Mouse (Mus musculus) liver, embryonic 11.5 days (tissue): ENCODE measurements around the gene Syt14. TPM values are rescaled to one million over a fixed set of nuclear protein-coding genes. Genes with fewer than 3 reads are reported as not detected.

Experiments used
- ATAC-seq: fragments of 200-750 bp; cut with Nextera tagmentation; replicated peaks from 2 replicates; pipeline ENCODE4 v1.8.0; 2017; ENCODE audit warnings: moderate number of reproducible peaks, mild to moderate bottlenecking, moderate TSS enrichment, moderate library complexity; ENCODE audit not compliant: low FRiP score
- DNase-seq: peaks from one replicate; pipeline ENCODE4 v3.0.0-alpha.2; 2017; ENCODE audit warnings: low spot score
- H3K27ac ChIP-seq: fragments of 300-500 bp; sonication (generic); 2 replicates; pipeline ENCODE4 v1.5.1; 2014; ENCODE audit warnings: mild to moderate bottlenecking, low read depth, low read length, control low read depth
- H3K27me3 ChIP-seq: fragments of 300-500 bp; sonication (generic); replicated peaks from 2 replicates; pipeline ENCODE4 v1.6.1; 2014; ENCODE audit warnings: low read length, mixed read lengths; ENCODE audit not compliant: control insufficient read depth, insufficient read depth
- H3K36me3 ChIP-seq: fragments of 300-500 bp; sonication (generic); 2 replicates; pipeline ENCODE4 v1.6.1; 2014; ENCODE audit warnings: mild to moderate bottlenecking, low read length, moderate library complexity, mixed read lengths; ENCODE audit not compliant: control insufficient read depth, insufficient read depth
- H3K4me1 ChIP-seq: fragments of 300-500 bp; sonication (generic); replicated peaks from 2 replicates; pipeline ENCODE4 v1.6.1; 2014; ENCODE audit warnings: low read length, mixed read lengths; ENCODE audit not compliant: control insufficient read depth, insufficient read depth
- H3K4me2 ChIP-seq: fragments of 300-500 bp; sonication (generic); 2 replicates; pipeline ENCODE4 v1.6.1; 2014; ENCODE audit warnings: mild to moderate bottlenecking, control low read depth, moderate library complexity
- H3K4me3 ChIP-seq: fragments of 300-500 bp; sonication (generic); 2 replicates; pipeline ENCODE4 v1.5.1; 2014; ENCODE audit warnings: low read depth, low read length, control low read depth
- H3K9ac ChIP-seq: fragments of 300-500 bp; sonication (generic); 2 replicates; pipeline ENCODE4 v1.6.1; 2014; ENCODE audit warnings: low read depth, low read length, control low read depth
- H3K9me3 ChIP-seq: fragments of 300-500 bp; sonication (generic); 2 replicates; pipeline ENCODE4 v1.6.1; 2016; ENCODE audit warnings: low read length, inconsistent platforms, mixed read lengths; ENCODE audit not compliant: control insufficient read depth
- WGBS: fragments of 180-500 bp; shearing (Covaris S2); extraction: QIAGEN DNeasy Blood & Tissue Kit; methylation state at CpG from one replicate; pipeline ENCODE4 v1.1.7; 2014; 5-methylcytosine and 5-hydroxymethylcytosine counted together
- polyA plus RNA-seq: library from polyadenylated mRNA; unstranded; fragments of >200 nt; fragmentation: Nextera tagmentation; extraction: Ambion mirVana; gene quantifications from 2 replicates; pipeline ENCODE4 v1.2.1, GENCODE M21; 2014

Gene Syt14
- polyA plus RNA-seq, 1 experiment from 2014 or later: 2.3 TPM

DNA sequence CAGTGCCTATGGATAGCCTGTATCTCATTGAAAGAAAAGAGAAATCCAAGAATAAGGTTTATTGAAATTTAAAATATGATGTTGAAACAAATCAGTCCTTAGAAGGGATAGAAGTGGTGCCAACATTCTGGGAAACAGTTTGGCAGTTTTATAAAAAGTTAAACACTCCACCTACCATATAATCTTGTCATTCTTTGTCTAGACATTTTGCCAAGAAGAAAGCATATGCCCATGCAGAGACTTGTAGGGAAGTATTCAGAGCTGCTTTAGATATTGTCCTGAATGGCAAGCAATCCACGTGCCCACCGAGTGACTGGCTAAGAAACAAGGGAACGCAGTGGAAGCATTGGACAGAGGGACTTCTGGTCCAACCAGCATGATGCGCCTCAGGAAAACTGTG lies 12.0 kb upstream of the Syt14 start:
- 85% methylated on average over 4 of the region's 4 CpGs for WGBS
- no peaks in the 10 kb centered on the region for H3K27me3 ChIP-seq
- H3K9me3 ChIP-seq: no peaks in the 10 kb centered on the region
- H3K4me1 ChIP-seq: no peaks in the 10 kb centered on the region
- H3K4me3 ChIP-seq: no peak overlapping the region
- ATAC-seq (no peak), DNase-seq (no peak)
- H3K9ac ChIP-seq: no peak overlapping the region
- no peaks in the 10 kb centered on the region for H3K36me3 ChIP-seq
- H3K27ac ChIP-seq: no peak overlapping the region
- no peak overlapping the region for H3K4me2 ChIP-seq

DNA sequence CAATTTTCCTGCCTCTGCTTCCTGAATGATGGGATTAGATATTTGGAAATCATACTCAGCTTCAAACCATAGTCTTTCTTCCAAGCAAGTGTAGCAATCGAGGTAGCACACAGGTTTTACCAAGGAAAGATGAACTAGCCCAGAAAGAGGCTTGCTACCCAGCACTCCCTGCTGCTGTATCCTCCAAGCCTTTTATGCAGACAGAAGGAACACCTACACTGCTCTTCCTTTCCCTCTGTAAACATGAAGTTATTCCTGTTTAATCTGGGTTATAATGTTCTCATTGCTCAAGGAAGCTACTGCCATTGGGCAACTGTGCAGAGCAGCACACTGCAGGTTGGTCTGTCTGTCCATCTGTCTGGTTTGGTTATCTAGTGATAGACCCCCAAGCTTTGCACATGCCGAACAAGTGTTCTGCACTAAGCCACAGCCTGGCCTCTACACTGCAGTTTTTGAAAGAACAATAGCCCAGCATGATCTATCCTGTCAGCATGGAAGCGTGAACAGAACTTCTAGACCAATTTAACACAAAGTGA lies 7.3 kb upstream of the Syt14 start:
- no peak for ATAC-seq
- 69% methylated on average over 3 of the region's 3 CpGs for WGBS
- Histone ChIP-seq H3K4me2 (no peak overlapping the region), H3K9ac (no peak overlapping the region), H3K4me1 (no peaks in the 10 kb centered on the region), H3K9me3 (no peaks in the 10 kb centered on the region), H3K36me3 (no peaks in the 10 kb centered on the region), H3K4me3 (no peak overlapping the region), H3K27me3 (no peaks in the 10 kb centered on the region), H3K27ac (no peak overlapping the region)
- DNase-seq: no peak

DNA sequence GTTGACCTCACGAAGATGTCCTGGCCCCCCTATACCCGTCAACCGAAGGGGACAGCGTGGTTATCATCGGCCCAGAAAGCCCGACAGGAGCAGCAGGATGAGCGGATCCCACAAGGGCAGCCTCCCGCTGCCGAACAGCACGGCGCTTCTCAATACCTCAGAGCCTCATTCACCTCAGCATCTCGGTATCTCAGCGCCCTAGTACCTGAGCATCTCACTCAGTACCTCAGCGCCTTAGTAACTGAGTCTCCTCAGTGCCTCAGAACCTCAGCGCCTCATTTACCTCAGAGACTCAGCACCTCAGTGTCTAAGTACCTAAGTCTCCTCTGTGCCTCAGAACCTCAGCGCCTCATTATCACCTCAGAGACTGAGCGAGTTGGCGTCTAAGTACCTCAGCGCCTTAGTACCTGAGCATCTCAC lies 614 bp downstream of the Syt14 start:
- WGBS: 1% methylated on average over 19 of the region's 19 CpGs
- peak; percentile 13 for ATAC-seq
- no peaks in the 10 kb centered on the region for H3K27me3 ChIP-seq
- H3K27ac ChIP-seq: peak overlapping the region; percentile 35; the same call in 1 of the 2 replicates
- peak overlapping the region; percentile 78 for H3K9ac ChIP-seq
- DNase-seq: no peak
- peak overlapping the region; percentile 73 for H3K4me3 ChIP-seq
- H3K36me3 ChIP-seq: no peaks in the 10 kb centered on the region
- H3K4me2 ChIP-seq: peak overlapping the region; percentile 91
- no peaks in the 10 kb centered on the region; the same call in 1 of the 2 replicates for H3K4me1 ChIP-seq
- H3K9me3 ChIP-seq: no peaks in the 10 kb centered on the region

- Histone ChIP-seq H3K9ac (no peak overlapping the region), H3K4me1 (no peaks in the 10 kb centered on the region), H3K27me3 (no peaks in the 10 kb centered on the region), H3K27ac (no peak overlapping the region), H3K4me3 (no peak overlapping the region), H3K4me2 (no peak overlapping the region), H3K36me3 (no peaks in the 10 kb centered on the region), H3K9me3 (no peaks in the 10 kb centered on the region)
- ATAC-seq (no peak), DNase-seq (no peak)
- WGBS: 65% methylated on average over 1 of the region's 1 CpGs
Observed at GRCm38 (mm10) chr1:193024311-193024710, 11.3 kb downstream of the Syt14 start.

- WGBS: 90% methylated on average over 2 of the region's 2 CpGs
- Histone ChIP-seq H3K9ac (no peak overlapping the region), H3K36me3 (no peaks in the 10 kb centered on the region), H3K27ac (no peak overlapping the region), H3K4me3 (no peak overlapping the region), H3K9me3 (no peaks in the 10 kb centered on the region), H3K27me3 (no peaks in the 10 kb centered on the region), H3K4me2 (no peak overlapping the region), H3K4me1 (peaks cover 14% of the 10 kb centered on the region)
- no peak for DNase-seq
- ATAC-seq: peak; percentile 57
Observed at GRCm38 (mm10) chr1:193012351-193012750, 23.2 kb downstream of the Syt14 start.

DNA sequence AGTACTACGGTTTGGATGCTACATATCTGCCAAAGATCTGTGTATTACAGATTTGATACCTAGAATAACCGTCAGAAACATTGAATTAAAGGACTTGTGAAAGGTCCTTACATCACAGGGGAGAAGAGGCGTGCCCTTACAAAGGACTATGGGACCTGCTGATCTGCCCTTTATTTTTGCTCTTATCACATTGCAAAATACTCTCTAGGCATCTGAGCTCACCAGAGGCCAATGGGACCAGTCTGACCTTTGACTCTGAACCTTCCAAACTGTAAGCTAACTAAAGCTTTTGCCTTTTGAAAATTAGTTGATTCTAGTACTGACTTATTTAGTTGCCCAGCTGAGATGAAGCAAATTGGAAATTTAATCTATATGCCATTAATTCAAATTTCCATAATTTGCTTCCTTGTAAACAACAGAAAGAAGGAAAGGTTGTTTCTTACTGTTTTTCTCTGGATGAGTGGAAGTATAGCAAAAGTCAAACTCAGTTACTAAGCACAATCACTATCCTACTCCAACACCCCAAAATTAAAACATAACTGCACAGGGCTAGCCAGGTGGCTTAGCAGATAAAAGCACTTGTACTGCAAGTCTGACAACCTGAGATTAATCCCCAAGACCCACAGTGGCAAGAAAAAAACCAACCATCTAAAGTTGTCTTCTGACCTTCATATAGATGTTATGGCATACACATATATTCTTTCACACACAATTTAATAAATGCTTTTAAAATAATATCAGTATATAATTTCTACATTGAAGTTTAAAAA lies 24.4 kb downstream of the Syt14 start:
- no peak for DNase-seq
- H3K4me1 ChIP-seq: peaks cover 14% of the 10 kb centered on the region
- no peaks in the 10 kb centered on the region for H3K27me3 ChIP-seq
- H3K4me3 ChIP-seq: no peak overlapping the region
- peak; percentile 94 for ATAC-seq
- 74% methylated on average over 3 of the region's 3 CpGs for WGBS
- no peaks in the 10 kb centered on the region for H3K9me3 ChIP-seq
- H3K36me3 ChIP-seq: no peaks in the 10 kb centered on the region
- 0 out of 2 replicates have a peak overlapping the region, but pooled peaks have one; percentile 16 for H3K27ac ChIP-seq
- no peak overlapping the region for H3K9ac ChIP-seq
- peak overlapping the region; percentile 40 for H3K4me2 ChIP-seq

DNA sequence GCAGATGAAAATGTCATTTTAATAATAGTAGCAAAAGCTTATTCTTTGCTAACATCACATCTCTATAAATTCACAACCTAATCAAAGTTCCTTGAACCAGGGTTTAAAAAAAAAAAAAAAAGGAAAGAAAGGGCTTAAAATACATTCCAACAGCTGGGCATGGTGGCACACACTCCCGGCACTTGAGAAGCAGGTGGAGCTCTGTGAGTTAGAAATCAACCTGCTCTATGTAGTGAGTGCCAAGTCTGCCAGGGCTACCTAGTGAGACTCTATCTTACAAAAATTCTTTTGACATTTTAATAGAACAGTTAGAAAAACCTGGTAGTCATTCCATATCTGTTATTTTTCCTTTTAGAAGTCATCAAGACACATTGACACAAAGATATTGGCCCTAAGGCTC lies 31.0 kb downstream of the Syt14 start:
- no peak overlapping the region for H3K4me3 ChIP-seq
- DNase-seq: no peak
- no peaks in the 10 kb centered on the region for H3K36me3 ChIP-seq
- no peaks in the 10 kb centered on the region for H3K9me3 ChIP-seq
- H3K4me1 ChIP-seq: peaks cover 14% of the 10 kb centered on the region
- H3K4me2 ChIP-seq: no peak overlapping the region
- H3K27me3 ChIP-seq: no peaks in the 10 kb centered on the region
- WGBS: 78% methylated on average over 1 of the region's 1 CpGs
- no peak overlapping the region for H3K27ac ChIP-seq
- H3K9ac ChIP-seq: no peak overlapping the region
- no peak for ATAC-seq

DNA sequence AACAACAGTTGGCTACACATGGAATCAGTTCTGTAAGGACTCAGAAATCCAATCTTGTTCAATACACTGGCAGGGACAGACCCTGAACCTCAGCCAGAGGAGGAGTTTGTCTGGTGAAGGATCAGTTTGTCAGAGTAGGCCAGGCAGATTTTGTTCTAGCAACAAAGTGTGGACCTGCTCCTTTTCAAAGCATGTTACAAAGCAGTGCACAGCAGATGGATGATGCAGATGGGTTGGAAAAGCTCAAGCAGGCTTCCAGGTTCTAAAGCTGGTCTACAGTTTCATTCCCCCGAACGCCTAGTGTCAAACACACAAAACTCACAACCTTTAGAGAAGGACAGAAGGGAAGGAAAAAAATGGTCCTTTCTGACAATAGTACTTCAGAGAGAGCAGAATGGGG lies 31.6 kb downstream of the Syt14 start:
- H3K27ac ChIP-seq: 0 out of 2 replicates have a peak overlapping the region, but pooled peaks have one; percentile 19
- H3K4me2 ChIP-seq: no peak overlapping the region
- no peak overlapping the region for H3K9ac ChIP-seq
- ATAC-seq (no peak), DNase-seq (no peak)
- no peaks in the 10 kb centered on the region for H3K27me3 ChIP-seq
- no peaks in the 10 kb centered on the region for H3K36me3 ChIP-seq
- H3K9me3 ChIP-seq: no peaks in the 10 kb centered on the region
- peaks cover 14% of the 10 kb centered on the region for H3K4me1 ChIP-seq
- WGBS: 87% methylated on average over 2 of the region's 2 CpGs
- no peak overlapping the region for H3K4me3 ChIP-seq

DNA sequence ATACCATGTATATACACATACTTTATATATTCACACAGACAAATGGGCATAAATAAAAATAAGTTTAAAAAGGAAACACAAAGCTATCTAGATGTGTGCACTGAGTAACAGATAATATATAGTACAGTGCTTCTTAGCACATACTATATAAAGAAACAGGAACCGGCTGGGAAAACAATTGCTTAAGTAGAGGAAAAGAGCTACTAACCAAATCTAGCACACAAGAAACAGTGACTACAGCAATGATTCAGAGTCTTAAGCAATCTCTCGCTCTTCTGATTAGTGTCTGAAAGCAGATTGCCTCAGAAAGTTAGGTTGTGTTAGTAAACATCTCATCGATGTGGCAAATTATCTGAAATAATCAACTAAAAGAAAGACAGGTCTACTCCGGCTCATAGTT lies 33.3 kb downstream of the Syt14 start:
- no peaks in the 10 kb centered on the region for H3K36me3 ChIP-seq
- 75% methylated on average over 4 of the region's 4 CpGs for WGBS

More for the DNA sequence above, 33.3 kb downstream of the Syt14 start:
- H3K9me3 ChIP-seq: no peaks in the 10 kb centered on the region
- H3K4me2 ChIP-seq: no peak overlapping the region
- peak overlapping the region; percentile 82 for H3K27ac ChIP-seq
- no peak for ATAC-seq
- no peak for DNase-seq
- no peak overlapping the region for H3K4me3 ChIP-seq
- H3K27me3 ChIP-seq: no peaks in the 10 kb centered on the region
- peaks cover 14% of the 10 kb centered on the region for H3K4me1 ChIP-seq
- H3K9ac ChIP-seq: no peak overlapping the region
